Mouse (Mus musculus) hindbrain, embryonic 16.5 days (tissue): ENCODE measurements around the gene Kcnc3. TPM values are rescaled to one million over a fixed set of nuclear protein-coding genes. Genes with fewer than 3 reads are reported as not detected.

ENCODE experiments used
- ATAC-seq: fragments of 200-750 bp; cut with Nextera tagmentation; 2 replicates; pipeline ENCODE4 v1.8.0; 2017; ENCODE audit warnings: moderate TSS enrichment, moderate library complexity
- H3K27ac ChIP-seq: fragments of 300-500 bp; sonication (generic); 2 replicates; pipeline ENCODE4 v1.5.1; 2014; ENCODE audit warnings: low read depth, mild to moderate bottlenecking, control low read depth, low read length, moderate library complexity
- H3K27me3 ChIP-seq: fragments of 300-500 bp; sonication (generic); replicated peaks from 2 replicates; pipeline ENCODE4 v1.6.1; 2014; ENCODE audit warnings: low read length; ENCODE audit not compliant: control insufficient read depth, insufficient read depth
- H3K36me3 ChIP-seq: fragments of 300-500 bp; sonication (generic); 2 replicates; pipeline ENCODE4 v1.6.1; 2014; ENCODE audit warnings: mild to moderate bottlenecking, low read length, moderate library complexity, mixed read lengths; ENCODE audit not compliant: control insufficient read depth, insufficient read depth
- H3K4me1 ChIP-seq: fragments of 300-500 bp; sonication (generic); 2 replicates; pipeline ENCODE4 v1.6.1; 2014; ENCODE audit warnings: low read depth, low read length; ENCODE audit not compliant: control insufficient read depth, insufficient read depth
- H3K4me2 ChIP-seq: fragments of 300-500 bp; sonication (generic); 2 replicates; pipeline ENCODE4 v1.6.1; 2014; ENCODE audit warnings: mild to moderate bottlenecking, low read length, control low read depth, moderate library complexity
- H3K4me3 ChIP-seq: fragments of 300-500 bp; sonication (generic); 2 replicates; pipeline ENCODE4 v1.5.1; 2014; ENCODE audit warnings: mild to moderate bottlenecking, low read length, control low read depth, moderate library complexity
- H3K9ac ChIP-seq: fragments of 300-500 bp; sonication (generic); 2 replicates; pipeline ENCODE4 v1.6.1; 2014; ENCODE audit warnings: low read depth, mild to moderate bottlenecking, control low read depth, low read length, moderate library complexity
- H3K9me3 ChIP-seq: fragments of 300-500 bp; sonication (generic); 2 replicates; pipeline ENCODE4 v1.6.1; 2014; ENCODE audit warnings: mild to moderate bottlenecking, low read length, moderate library complexity; ENCODE audit not compliant: control insufficient read depth
- WGBS: fragments of 180-500 bp; shearing (Covaris S2); extraction: QIAGEN DNeasy Blood & Tissue Kit; methylation state at CpG from one replicate; pipeline ENCODE4 v1.1.7; 2014; 5-methylcytosine and 5-hydroxymethylcytosine counted together
- polyA plus RNA-seq: library from polyadenylated mRNA; unstranded; fragments of >200 nt; fragmentation: Nextera tagmentation; extraction: Ambion mirVana; gene quantifications from 2 replicates; pipeline ENCODE4 v1.2.1, GENCODE M21; 2015

Gene Kcnc3
- polyA plus RNA-seq, 1 experiment from 2014 or later = 8.5 TPM

GRCm38 (mm10) chr7:44651416-44651815, 61.0 kb downstream of the Kcnc3 start:
- no peaks in the 10 kb centered on the region for H3K4me1 ChIP-seq
- no peak overlapping the region for H3K4me3 ChIP-seq
- H3K27ac ChIP-seq = no peak overlapping the region
- H3K36me3 ChIP-seq = no peaks in the 10 kb centered on the region
- 85% methylated on average over 7 of the region's 7 CpGs for WGBS
- no peaks in the 10 kb centered on the region for H3K9me3 ChIP-seq
- H3K9ac ChIP-seq = no peak overlapping the region
- no peak for ATAC-seq
- H3K27me3 ChIP-seq = no peaks in the 10 kb centered on the region
- H3K4me2 ChIP-seq = no peak overlapping the region

GRCm38 (mm10) chr7:44653773-44654172, 63.3 kb downstream of the Kcnc3 start:
- no peak overlapping the region for H3K27ac ChIP-seq
- H3K9me3 ChIP-seq = no peaks in the 10 kb centered on the region
- H3K9ac ChIP-seq = no peak overlapping the region
- no peaks in the 10 kb centered on the region for H3K4me1 ChIP-seq
- no peaks in the 10 kb centered on the region for H3K36me3 ChIP-seq
- WGBS = 50% methylated on average over 8 of the region's 8 CpGs
- no peaks in the 10 kb centered on the region for H3K27me3 ChIP-seq
- H3K4me2 ChIP-seq = no peak overlapping the region
- no peak overlapping the region for H3K4me3 ChIP-seq
- no peak for ATAC-seq

Other genes starting within 250 kb of the Kcnc3 start
- 74.8 and 75.6 TPM in 2 replicates for gene Syt3, start 206.6 kb upstream of the Kcnc3 start, polyA plus RNA-seq
- 3.6 and 3.8 TPM in 2 replicates for gene 1700008O03Rik, start 204.8 kb upstream of the Kcnc3 start, polyA plus RNA-seq
- gene Lrrc4b, start 161.6 kb upstream of the Kcnc3 start, polyA plus RNA-seq = 12.4 and 12.6 TPM in 2 replicates
- 3.1 and 3.9 TPM in 2 replicates for gene Aspdh, start 125.3 kb upstream of the Kcnc3 start, polyA plus RNA-seq
- 42.5 and 46.2 TPM in 2 replicates for gene Josd2, start 122.7 kb upstream of the Kcnc3 start, polyA plus RNA-seq
- gene Emc10, start 94.1 kb upstream of the Kcnc3 start, polyA plus RNA-seq = 145 and 150 TPM in 2 replicates
- gene Fam71e1, start 94.1 kb upstream of the Kcnc3 start, polyA plus RNA-seq = 20.4 and 23.7 TPM in 2 replicates
- 0.14 and 0.15 TPM in 2 replicates for gene Mybpc2, start 66.0 kb upstream of the Kcnc3 start, polyA plus RNA-seq
- gene Spib, start 58.6 kb upstream of the Kcnc3 start, polyA plus RNA-seq = not detected in 2 replicates
- 20.5 and 26.3 TPM in 2 replicates for gene Pold1, start 41.8 kb upstream of the Kcnc3 start, polyA plus RNA-seq
- 62.0 and 66.1 TPM in 2 replicates for gene Nr1h2, start 36.7 kb upstream of the Kcnc3 start, polyA plus RNA-seq
- 1.1 and 1.6 TPM in 2 replicates for gene Napsa, start 18.3 kb upstream of the Kcnc3 start, polyA plus RNA-seq
- gene Myh14, start 80.2 kb downstream of the Kcnc3 start, polyA plus RNA-seq = 5.0 and 8.0 TPM in 2 replicates
- gene Izumo2, start 118.1 kb downstream of the Kcnc3 start, polyA plus RNA-seq = not detected in 2 replicates
- gene Vrk3, start 157.7 kb downstream of the Kcnc3 start, polyA plus RNA-seq = 31.2 and 34.0 TPM in 2 replicates
- gene Zfp473, start 160.4 kb downstream of the Kcnc3 start, polyA plus RNA-seq = 1.1 and 1.4 TPM in 2 replicates
- 42.5 and 51.6 TPM in 2 replicates for gene Nup62, start 225.4 kb downstream of the Kcnc3 start, polyA plus RNA-seq
- 0.80 and 1.7 TPM in 2 replicates for gene Il4i1, start 225.7 kb downstream of the Kcnc3 start, polyA plus RNA-seq
- 2.7 and 2.9 TPM in 2 replicates for gene Atf5, start 226.0 kb downstream of the Kcnc3 start, polyA plus RNA-seq